Mouse (Mus musculus): ENCODE measurements around the gene Socs3. TPM values are rescaled to one million over a fixed set of nuclear protein-coding genes. Genes with fewer than 3 reads are reported as not detected.

Gene Socs3
- polyA plus RNA-seq (2014; fragmentation: Nextera tagmentation; extraction: Ambion mirVana) = 5.4 and 6.4 TPM in 2 replicates

DNA sequence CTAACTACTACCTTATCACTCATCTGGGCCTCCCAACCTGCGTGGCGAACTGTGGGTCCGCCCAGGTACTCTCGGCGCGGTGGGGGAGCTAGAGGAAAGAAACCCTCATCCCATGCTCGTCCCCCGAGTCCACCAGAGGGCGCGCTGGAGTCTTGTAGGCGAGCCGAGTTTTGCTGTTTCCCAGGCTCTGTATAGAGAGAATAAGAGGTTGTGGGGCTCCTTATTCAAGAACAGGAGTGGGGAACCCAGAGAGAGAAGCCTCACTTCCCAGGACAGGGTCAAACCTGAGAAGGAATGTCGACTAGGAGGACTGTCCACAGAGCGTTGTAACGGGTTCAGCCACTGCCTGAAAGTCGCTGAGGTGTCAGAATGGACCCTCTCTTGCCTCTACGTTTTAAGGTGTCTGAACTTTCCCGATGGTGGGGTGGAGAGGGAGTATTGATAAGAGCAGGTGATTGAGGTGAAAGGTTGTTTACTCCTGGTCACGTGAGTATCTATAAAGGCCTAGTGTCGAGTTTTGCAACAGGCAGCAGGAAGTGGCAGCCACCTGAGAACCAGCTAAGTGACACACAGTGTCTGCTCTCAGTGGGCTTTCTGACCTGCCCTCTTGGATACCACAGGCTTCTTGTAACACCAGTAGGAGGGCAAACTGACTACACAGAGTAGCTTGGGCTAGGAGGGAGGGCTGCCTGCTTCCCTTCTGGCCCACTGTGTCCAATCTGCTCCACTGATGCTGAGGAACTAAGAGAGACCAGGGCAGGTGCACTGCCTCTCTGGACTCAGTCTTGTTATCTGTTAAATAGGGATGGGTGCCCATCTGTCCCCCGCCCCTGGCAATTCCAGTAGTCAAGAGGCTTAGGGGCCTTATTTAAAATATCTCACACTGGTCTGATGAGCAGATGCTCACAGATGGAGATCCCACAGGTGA, at the start of gene Socs3:
Gene Socs3, minus strand, starts transcription at position 103 of the 928 bp plus-strand sequence.
- Histone ChIP-seq H3K27ac (ENCODE audit: low read depth) (peak within 1 kb of the TSS; percentile 97), H3K4me1 (ENCODE audit: insufficient read depth) (peaks cover 29% of the 10 kb centered on the region), H3K9me3 (ENCODE audit: low read depth, low read length) (no peaks in the 10 kb centered on the region), H3K4me3 (ENCODE audit: low read depth, low read length) (peak within 1 kb of the TSS; percentile 73), H3K27me3 (ENCODE audit: insufficient read depth, low read length) (0 out of 2 replicates have a peak, but pooled peaks cover 12% of the 10 kb centered on the region), H3K4me2 (peak within 1 kb of the TSS; percentile 99), H3K36me3 (ENCODE audit: insufficient read depth) (peaks cover 13% of the 10 kb centered on the region), H3K9ac (peak within 1 kb of the TSS; percentile 81)
- peak; percentile 30 for ATAC-seq (ENCODE audit: insufficient read depth)
- WGBS = 7% methylated on average over 21 of the region's 21 CpGs
- TF ChIP-seq CTCF (IDR thresholded peaks at IDR 0.05; ENCODE audit: low read depth) = peak; percentile 96
- peak; percentile 97 for DNase-seq

DNA sequence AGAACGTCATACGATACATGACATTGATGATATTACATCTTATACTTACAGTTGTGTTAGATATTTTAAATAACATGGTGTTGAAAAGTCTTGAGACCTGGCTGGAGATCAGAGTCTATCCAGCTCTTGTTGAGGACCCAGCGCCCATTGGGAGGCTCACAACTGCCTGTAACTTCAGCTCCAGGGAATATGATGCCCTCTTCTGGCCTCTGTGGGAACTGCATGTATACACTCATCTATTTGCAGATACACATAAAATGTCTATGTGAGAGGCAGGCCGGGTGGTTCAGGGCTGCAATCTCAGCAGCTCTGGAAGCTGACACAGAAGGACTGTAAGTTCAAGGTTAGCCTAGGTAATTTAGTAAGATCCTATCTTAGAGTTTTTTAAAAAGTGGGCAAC, 48.5 kb upstream of the Socs3 start:
- Histone ChIP-seq H3K9ac (no peak overlapping the region), H3K9me3 (ENCODE audit: low read depth, low read length) (peaks cover 3% of the 10 kb centered on the region; the same call in 1 of the 2 replicates), H3K36me3 (ENCODE audit: insufficient read depth) (peaks cover 52% of the 10 kb centered on the region), H3K27me3 (ENCODE audit: insufficient read depth, low read length) (no peaks in the 10 kb centered on the region), H3K4me2 (no peak overlapping the region), H3K4me3 (ENCODE audit: low read depth, low read length) (no peak overlapping the region), H3K4me1 (ENCODE audit: insufficient read depth) (no peaks in the 10 kb centered on the region), H3K27ac (ENCODE audit: low read depth) (no peak overlapping the region)
- DNase-seq = peak; percentile 30
- no peak for ATAC-seq (ENCODE audit: insufficient read depth)
- 93% methylated on average over 4 of the region's 4 CpGs for WGBS
- TF ChIP-seq CTCF (IDR thresholded peaks at IDR 0.05; ENCODE audit: low read depth) = peak; percentile 67

DNA sequence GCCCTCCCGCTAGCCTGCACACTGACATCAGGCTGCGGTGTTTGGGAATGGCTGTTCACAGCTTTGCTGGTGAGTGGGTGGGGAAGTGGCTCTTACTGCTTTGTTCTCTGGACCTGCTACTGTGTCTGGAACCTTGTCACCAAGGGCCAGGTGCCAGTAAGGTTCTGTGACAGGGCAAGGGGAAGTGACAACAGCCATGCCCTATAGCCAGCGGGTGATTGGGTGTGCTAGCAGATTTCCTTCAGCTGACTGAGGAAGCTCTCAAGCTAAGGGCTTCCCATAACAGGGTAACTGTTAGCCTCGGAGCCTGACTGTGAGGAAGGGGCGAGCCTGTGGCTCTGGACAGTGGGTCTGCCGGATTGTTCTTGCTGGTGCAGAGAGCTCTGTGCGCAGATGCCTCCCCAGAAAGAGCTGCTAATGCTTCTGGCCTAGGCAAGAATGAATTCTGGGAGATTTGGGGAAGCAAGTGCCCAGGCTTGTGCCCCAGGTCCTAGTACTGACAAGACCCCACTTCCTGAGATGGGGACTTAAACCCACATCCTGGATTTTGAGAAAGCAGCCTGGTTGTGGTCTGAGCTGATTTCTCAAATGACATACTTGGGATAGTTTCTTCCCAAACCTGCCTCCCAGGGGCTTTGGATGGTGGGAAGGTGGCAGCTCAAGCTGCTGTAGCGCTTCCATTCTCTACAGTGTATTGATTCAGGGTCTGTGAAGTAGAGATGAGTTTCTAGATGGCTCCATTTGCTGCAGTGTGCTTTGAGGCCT, 45.7 kb upstream of the Socs3 start:
- Histone ChIP-seq H3K36me3 (ENCODE audit: insufficient read depth) (peaks cover 43% of the 10 kb centered on the region), H3K27me3 (ENCODE audit: insufficient read depth, low read length) (no peaks in the 10 kb centered on the region), H3K4me1 (ENCODE audit: insufficient read depth) (no peaks in the 10 kb centered on the region), H3K9ac (no peak overlapping the region), H3K9me3 (ENCODE audit: low read depth, low read length) (peaks cover 3% of the 10 kb centered on the region; the same call in 1 of the 2 replicates), H3K4me3 (ENCODE audit: low read depth, low read length) (no peak overlapping the region), H3K4me2 (no peak overlapping the region), H3K27ac (ENCODE audit: low read depth) (no peak overlapping the region)
- TF ChIP-seq CTCF (IDR thresholded peaks at IDR 0.05; ENCODE audit: low read depth) = no peak
- DNase-seq (no peak), ATAC-seq (ENCODE audit: insufficient read depth) (no peak)
- 88% methylated on average over 8 of the region's 8 CpGs for WGBS

DNA sequence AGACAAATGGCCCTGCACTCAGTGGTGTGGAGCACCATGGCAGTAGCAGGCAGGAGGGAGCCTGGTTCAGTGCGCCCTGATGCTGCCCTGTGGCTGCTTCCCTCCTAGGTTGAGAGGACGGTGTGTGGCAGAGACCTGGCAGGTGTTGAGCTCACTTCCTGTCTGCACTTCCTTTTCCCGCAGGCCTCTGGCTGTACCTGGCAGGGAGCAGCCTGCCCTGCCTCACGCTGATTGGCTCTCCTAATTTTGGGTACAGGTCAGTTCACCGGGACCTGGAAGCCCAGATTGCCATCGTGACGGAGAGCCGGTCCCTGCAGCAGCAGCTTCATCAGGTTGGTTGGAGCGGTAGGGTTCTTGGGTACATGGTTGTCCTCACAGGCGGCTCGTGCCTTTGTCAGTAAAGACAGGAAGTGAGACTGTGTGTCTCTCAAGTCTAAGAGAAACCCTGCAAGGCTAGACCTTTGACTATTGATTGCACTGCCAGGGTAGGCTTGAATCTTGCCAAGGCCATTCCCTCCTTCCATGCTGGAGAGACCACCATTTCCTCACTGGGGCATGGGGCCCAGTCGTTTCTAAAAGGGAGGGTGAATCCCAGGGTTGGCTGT, 44.6 kb upstream of the Socs3 start:
- Histone ChIP-seq H3K4me1 (ENCODE audit: insufficient read depth) (no peaks in the 10 kb centered on the region), H3K27me3 (ENCODE audit: insufficient read depth, low read length) (no peaks in the 10 kb centered on the region), H3K27ac (ENCODE audit: low read depth) (no peak overlapping the region; the same call in 1 of the 2 replicates), H3K4me2 (no peak overlapping the region), H3K36me3 (ENCODE audit: insufficient read depth) (peaks cover 45% of the 10 kb centered on the region), H3K9ac (no peak overlapping the region), H3K9me3 (ENCODE audit: low read depth, low read length) (peaks cover 3% of the 10 kb centered on the region; the same call in 1 of the 2 replicates), H3K4me3 (ENCODE audit: low read depth, low read length) (no peak overlapping the region)
- WGBS = 75% methylated on average over 12 of the region's 12 CpGs
- no peak for TF ChIP-seq CTCF (IDR thresholded peaks at IDR 0.05; ENCODE audit: low read depth)
- no peak for ATAC-seq (ENCODE audit: insufficient read depth)
- DNase-seq = no peak

DNA sequence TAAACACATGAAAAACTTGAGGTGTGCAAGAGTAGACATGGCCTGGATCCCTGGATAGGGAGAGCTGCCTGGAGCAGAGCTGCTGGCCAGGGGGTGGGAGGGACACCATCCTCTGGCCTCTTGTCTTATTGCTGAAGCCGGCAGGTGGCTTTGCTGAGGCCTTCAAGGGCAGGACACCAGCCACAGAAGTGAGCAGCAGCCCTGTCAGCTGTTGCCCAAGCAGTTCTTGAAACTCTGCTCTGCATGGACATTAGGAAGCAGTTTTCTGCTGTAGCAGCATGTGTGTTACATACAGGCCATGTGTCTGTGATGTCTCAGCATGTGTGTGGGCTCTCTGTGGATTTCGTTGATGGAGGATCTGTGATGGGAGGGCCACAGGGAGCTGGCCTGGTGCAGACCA, 43.5 kb upstream of the Socs3 start:
- TF ChIP-seq CTCF (IDR thresholded peaks at IDR 0.05; ENCODE audit: low read depth) = no peak
- Histone ChIP-seq H3K4me3 (ENCODE audit: low read depth, low read length) (no peak overlapping the region), H3K4me2 (no peak overlapping the region), H3K9ac (no peak overlapping the region), H3K4me1 (ENCODE audit: insufficient read depth) (no peaks in the 10 kb centered on the region), H3K27me3 (ENCODE audit: insufficient read depth, low read length) (no peaks in the 10 kb centered on the region), H3K36me3 (ENCODE audit: insufficient read depth) (peaks cover 47% of the 10 kb centered on the region), H3K27ac (ENCODE audit: low read depth) (no peak overlapping the region), H3K9me3 (ENCODE audit: low read depth, low read length) (peaks cover 3% of the 10 kb centered on the region; the same call in 1 of the 2 replicates)
- WGBS = 74% methylated on average over 2 of the region's 2 CpGs
- ATAC-seq (ENCODE audit: insufficient read depth) (no peak), DNase-seq (no peak)

DNA sequence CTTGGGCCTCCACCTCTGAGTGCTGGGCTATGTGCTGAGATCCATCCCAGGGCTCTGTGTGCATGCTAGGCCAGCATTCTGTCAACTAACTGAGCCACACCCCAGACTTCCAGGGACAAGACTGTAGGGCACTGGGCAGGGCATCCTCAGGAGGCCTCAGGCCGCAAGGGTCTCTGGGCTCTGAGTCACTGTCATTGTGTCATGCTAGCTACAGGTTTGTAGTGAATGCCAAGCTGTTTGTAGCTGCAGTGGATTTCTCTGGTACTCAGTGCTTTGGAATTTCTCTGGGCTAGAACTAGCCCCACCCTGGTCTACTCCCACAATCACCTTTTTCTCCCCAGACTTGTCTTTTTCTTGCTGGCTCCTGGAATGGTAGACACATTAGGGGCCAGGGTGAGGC, 42.7 kb upstream of the Socs3 start:
- Histone ChIP-seq H3K9me3 (ENCODE audit: low read depth, low read length) (no peaks in the 10 kb centered on the region), H3K4me2 (no peak overlapping the region), H3K36me3 (ENCODE audit: insufficient read depth) (peaks cover 39% of the 10 kb centered on the region), H3K27ac (ENCODE audit: low read depth) (no peak overlapping the region), H3K27me3 (ENCODE audit: insufficient read depth, low read length) (no peaks in the 10 kb centered on the region), H3K4me3 (ENCODE audit: low read depth, low read length) (no peak overlapping the region), H3K9ac (no peak overlapping the region), H3K4me1 (ENCODE audit: insufficient read depth) (no peaks in the 10 kb centered on the region)
- no peak for TF ChIP-seq CTCF (IDR thresholded peaks at IDR 0.05; ENCODE audit: low read depth)
- ATAC-seq (ENCODE audit: insufficient read depth) (no peak), DNase-seq (no peak)
- WGBS = 86% methylated on average over 1 of the region's 1 CpGs
